Mouse (Mus musculus) liver, embryonic 14.5 days (tissue): Measurements from ENCODE around the gene Kat5. TPM values are rescaled to one million over a fixed set of nuclear protein-coding genes. Genes with fewer than 3 reads are reported as not detected.

Source experiments
- ATAC-seq: fragments of 200-750 bp; cut with Nextera tagmentation; 2 replicates; pipeline ENCODE4 v1.8.0; 2017; ENCODE audit warnings: moderate number of reproducible peaks, mild to moderate bottlenecking, moderate library complexity; ENCODE audit not compliant: insufficient read depth
- DNase-seq, 3 experiments: peaks; one replicate each; pipeline ENCODE4 v3.0.0-alpha.2; 2012 to 2013; ENCODE audit warnings: low read depth in 3 of 3, low spot score in 3 of 3
- H3K27ac ChIP-seq: fragments of 300-500 bp; sonication (generic); 2 replicates; pipeline ENCODE4 v1.5.1; 2014; ENCODE audit warnings: moderate library complexity, mild to moderate bottlenecking, control low read depth, inconsistent platforms
- H3K27me3 ChIP-seq: fragments of 300-500 bp; sonication (generic); 2 replicates; pipeline ENCODE4 v1.6.1; 2014; ENCODE audit warnings: mild to moderate bottlenecking, low read length, moderate library complexity; ENCODE audit not compliant: control insufficient read depth, insufficient read depth
- H3K36me3 ChIP-seq: fragments of 300-500 bp; sonication (generic); replicated peaks from 2 replicates; pipeline ENCODE4 v1.6.1; 2014; ENCODE audit warnings: low read depth; ENCODE audit not compliant: control insufficient read depth, insufficient read depth
- H3K4me1 ChIP-seq, 2 experiments: fragments of 200-500 bp in 1 of 2; fragments of 300-500 bp in 1 of 2; sonication (generic) in 1 of 2; replicated peaks; 2 replicates each; pipeline ENCODE4 v1.6.1; 2012 to 2014; ENCODE audit warnings: antibody characterized with exemption in 1 of 2, inconsistent platforms in 1 of 2, low read length in 1 of 2; ENCODE audit not compliant: control insufficient read depth in 2 of 2, insufficient read depth in 2 of 2
- H3K4me2 ChIP-seq: fragments of 300-500 bp; sonication (generic); 2 replicates; pipeline ENCODE4 v1.6.1; 2014; ENCODE audit warnings: low read depth, mild to moderate bottlenecking, control low read depth, moderate library complexity
- H3K4me3 ChIP-seq, 2 experiments: fragments of 200-500 bp in 1 of 2; fragments of 300-500 bp in 1 of 2; sonication (generic) in 1 of 2; 2 replicates each; pipeline ENCODE4 v1.5.1; 2012 to 2014; ENCODE audit warnings: low read depth in 2 of 2, low read length in 2 of 2, mild to moderate bottlenecking in 2 of 2, control low read depth in 1 of 2, inconsistent platforms in 1 of 2, moderate library complexity in 1 of 2; ENCODE audit not compliant: insufficient read depth in 1 of 2
- H3K9ac ChIP-seq: fragments of 300-500 bp; sonication (generic); replicated peaks from 2 replicates; pipeline ENCODE4 v1.6.1; 2014; ENCODE audit warnings: mild to moderate bottlenecking, control low read depth, moderate library complexity
- H3K9me3 ChIP-seq: fragments of 300-500 bp; sonication (generic); 2 replicates; pipeline ENCODE4 v1.6.1; 2016; ENCODE audit warnings: low read length, mixed read lengths; ENCODE audit not compliant: control insufficient read depth
- CTCF ChIP-seq: IDR thresholded peaks from 2 replicates; pipeline ENCODE4 v1.5.1; 2016; ENCODE audit warnings: antibody characterized with exemption, low read depth, control low read depth
- EP300 ChIP-seq: IDR thresholded peaks from 2 replicates; pipeline ENCODE4 v1.6.1; 2016; ENCODE audit warnings: antibody characterized with exemption, low read depth
- WGBS: fragments of 180-500 bp; shearing (Covaris S2); extraction: QIAGEN DNeasy Blood & Tissue Kit; methylation state at CpG from one replicate; pipeline ENCODE4 v1.1.7; 2014; ENCODE audit not compliant: insufficient replicate concordance; 5-methylcytosine and 5-hydroxymethylcytosine counted together
- polyA plus RNA-seq, 2 experiments: library from polyadenylated mRNA; depleted of rRNA in 1 of 2; stranded (reverse) in 1 of 2; unstranded in 1 of 2; fragments of >200 nt; fragmentation: Nextera tagmentation in 1 of 2; extraction: Ambion mirVana in 1 of 2; gene quantifications; 2 replicates each; pipeline versions ENCODE4 v1.2.1 to v1.2.3; 2012 to 2014

Gene Kat5
- polyA plus RNA-seq, 2 experiments, result 8.5 to 25.6 TPM

DNA sequence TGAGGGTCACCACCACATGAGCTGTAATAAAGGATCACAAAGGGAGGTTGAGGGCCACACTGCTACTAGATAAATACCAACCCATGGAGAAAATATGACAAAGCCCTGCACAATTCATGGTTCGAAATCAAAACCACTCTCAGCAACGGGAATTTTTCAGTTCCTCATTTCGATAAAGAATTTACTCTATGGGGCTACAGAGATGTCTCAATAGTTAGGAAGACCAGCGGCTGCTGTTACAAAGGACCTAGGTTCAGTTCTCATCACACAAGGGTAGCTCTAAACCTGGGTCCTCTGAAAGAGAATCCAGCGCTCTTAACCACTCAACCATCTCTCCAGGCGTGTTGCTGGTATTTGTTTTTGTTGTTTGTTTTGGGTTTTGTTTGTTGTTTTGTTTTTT is 18.1 kb downstream of the Kat5 start:
- Histone ChIP-seq H3K36me3 (no peaks in the 10 kb centered on the region), H3K4me2 (no peak overlapping the region), H3K27ac (no peak overlapping the region), H3K9me3 (no peaks in the 10 kb centered on the region), H3K27me3 (no peaks in the 10 kb centered on the region), H3K4me1 (no peaks in the 10 kb centered on the region), H3K4me3 (no peak overlapping the region), H3K9ac (no peak overlapping the region)
- no peak for ATAC-seq
- no peak for DNase-seq
- WGBS, result 61% methylated on average over 6 of the region's 6 CpGs
- TF ChIP-seq CTCF, result no peak
- no peak for TF ChIP-seq EP300

DNA sequence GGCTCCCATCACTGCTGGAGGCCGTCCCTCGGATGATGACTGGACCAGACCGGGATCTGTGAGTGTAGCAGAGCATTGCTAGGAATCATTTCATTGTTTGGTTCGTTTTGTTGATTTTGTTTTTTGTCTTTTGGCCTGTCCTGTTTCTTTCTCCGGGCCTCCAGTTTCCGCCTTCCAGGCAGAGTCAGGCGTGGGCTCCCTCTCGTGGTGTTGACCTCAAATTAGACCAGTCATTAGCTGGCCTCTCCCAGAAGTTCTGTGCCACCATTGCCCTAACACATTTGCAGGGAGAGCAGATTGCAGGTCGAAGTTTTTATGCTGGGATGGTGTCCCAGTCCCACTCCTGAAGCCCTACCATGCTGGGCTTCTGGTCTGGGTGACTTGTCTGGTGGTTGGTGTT is 20.9 kb downstream of the Kat5 start:
- H3K4me3 ChIP-seq, result no peak overlapping the region
- peak; percentile 20; the same call in 1 of the 2 replicates for TF ChIP-seq CTCF
- TF ChIP-seq EP300, result no peak
- no peak overlapping the region for H3K27ac ChIP-seq
- H3K9me3 ChIP-seq, result no peaks in the 10 kb centered on the region
- 59% methylated on average over 9 of the region's 9 CpGs for WGBS
- no peak overlapping the region for H3K4me2 ChIP-seq
- no peaks in the 10 kb centered on the region for H3K4me1 ChIP-seq
- no peaks in the 10 kb centered on the region for H3K27me3 ChIP-seq
- DNase-seq, result no peak
- no peaks in the 10 kb centered on the region for H3K36me3 ChIP-seq
- no peak for ATAC-seq
- H3K9ac ChIP-seq, result no peak overlapping the region

GRCm38 (mm10) chr19:5581995-5582394 is 28.0 kb downstream of the Kat5 start:
- no peak for ATAC-seq

DNA sequence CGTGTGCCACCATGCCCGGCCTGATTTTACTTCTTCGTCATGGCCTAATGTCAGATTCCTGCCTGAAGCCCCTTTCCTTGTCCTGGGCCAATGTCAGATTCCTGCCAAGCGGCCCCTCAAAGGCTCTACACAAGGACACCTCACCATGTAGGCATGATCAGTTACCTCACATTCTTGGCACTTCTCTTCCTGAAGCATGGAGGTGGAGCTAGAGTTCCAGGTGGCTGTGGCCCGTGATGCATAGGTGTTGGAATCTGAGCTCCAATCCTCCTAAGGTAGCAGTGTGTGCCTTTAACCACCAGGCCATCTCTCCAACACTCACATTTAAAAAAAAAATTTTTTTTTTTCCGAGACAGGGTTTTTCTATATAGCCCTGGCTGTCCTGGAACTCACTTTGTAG is 29.3 kb downstream of the Kat5 start:
- H3K4me1 ChIP-seq, result no peaks in the 10 kb centered on the region
- H3K9me3 ChIP-seq, result no peaks in the 10 kb centered on the region
- no peak for TF ChIP-seq CTCF
- TF ChIP-seq EP300, result no peak
- ATAC-seq (no peak), DNase-seq (no peak)
- H3K9ac ChIP-seq, result no peak overlapping the region
- no peaks in the 10 kb centered on the region for H3K36me3 ChIP-seq
- WGBS, result 63% methylated on average over 6 of the region's 6 CpGs
- no peaks in the 10 kb centered on the region for H3K27me3 ChIP-seq
- no peak overlapping the region for H3K4me2 ChIP-seq
- H3K4me3 ChIP-seq, result no peak overlapping the region
- H3K27ac ChIP-seq, result no peak overlapping the region

More at GRCm38 (mm10) chr19:5581995-5582394, 28.0 kb downstream of the Kat5 start:
- Histone ChIP-seq H3K4me3 (no peak overlapping the region), H3K27ac (no peak overlapping the region), H3K4me1 (no peaks in the 10 kb centered on the region), H3K27me3 (no peaks in the 10 kb centered on the region), H3K4me2 (no peak overlapping the region), H3K36me3 (no peaks in the 10 kb centered on the region), H3K9ac (no peak overlapping the region), H3K9me3 (no peaks in the 10 kb centered on the region)
- no peak for DNase-seq
- WGBS, result 54% methylated on average over 2 of the region's 2 CpGs
- TF ChIP-seq CTCF (no peak), EP300 (no peak)

DNA sequence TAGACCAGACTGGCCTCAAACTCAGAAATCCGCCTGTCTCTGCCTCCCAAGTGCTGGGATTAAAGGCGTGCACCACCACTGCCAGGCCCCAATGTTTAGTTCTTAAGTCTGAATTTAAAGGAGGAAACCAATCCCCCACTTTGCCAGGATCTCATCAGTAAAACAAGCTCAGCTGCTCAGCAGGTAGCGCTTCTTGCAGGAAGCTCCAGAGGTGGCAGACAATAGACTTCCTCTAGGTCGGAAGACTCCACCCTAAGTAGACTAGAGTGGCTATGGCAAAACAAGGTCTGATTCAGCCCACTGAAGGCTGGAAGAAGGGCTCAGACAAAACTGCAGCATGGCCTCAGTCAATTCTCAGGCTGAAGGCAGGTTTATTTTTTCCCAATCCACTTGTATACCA is 30.1 kb downstream of the Kat5 start:
- Histone ChIP-seq H3K9ac (no peak overlapping the region), H3K4me1 (no peaks in the 10 kb centered on the region), H3K27me3 (no peaks in the 10 kb centered on the region), H3K36me3 (no peaks in the 10 kb centered on the region), H3K4me3 (no peak overlapping the region), H3K27ac (no peak overlapping the region), H3K4me2 (no peak overlapping the region), H3K9me3 (no peaks in the 10 kb centered on the region)
- WGBS, result 57% methylated on average over 4 of the region's 4 CpGs
- TF ChIP-seq EP300, result no peak
- TF ChIP-seq CTCF, result no peak
- no peak for DNase-seq
- ATAC-seq, result no peak
